Mouse (Mus musculus): ENCODE data around the gene Apol9b.

The Apol9b gene

GRCm38 (mm10) chr15:77746326-77746725, 17.5 kb downstream of the Apol9b start:
- DNase-seq (ENCODE audit: low read depth, low spot score), result no peak

- DNase-seq (ENCODE audit: low read depth, low spot score), result no peak
These were observed 19.6 kb downstream of the Apol9b start for GRCm38 (mm10) chr15:77748414-77748813.

- no peak for DNase-seq (ENCODE audit: low read depth, low spot score)
These were observed 20.9 kb downstream of the Apol9b start for GRCm38 (mm10) chr15:77749717-77750116.

GRCm38 (mm10) chr15:77750461-77750860, 21.6 kb downstream of the Apol9b start:
- DNase-seq (ENCODE audit: low read depth, low spot score), result peak; percentile 77

- DNase-seq (ENCODE audit: low read depth, low spot score), result no peak
These were observed 23.6 kb downstream of the Apol9b start for GRCm38 (mm10) chr15:77752443-77752842.

GRCm38 (mm10) chr15:77755132-77755531, 26.3 kb downstream of the Apol9b start:
- no peak for DNase-seq (ENCODE audit: low read depth, low spot score)

- no peak for DNase-seq (ENCODE audit: low read depth, low spot score)
These were observed 27.2 kb downstream of the Apol9b start for GRCm38 (mm10) chr15:77756081-77756480.

- DNase-seq (ENCODE audit: low read depth, low spot score), result peak; percentile 82
These were observed 28.0 kb downstream of the Apol9b start, which contains the start of gene Apol8 for GRCm38 (mm10) chr15:77756848-77757247. Apol8 (minus strand) TSS chr15:77757003.

- peak; percentile 46 for DNase-seq (ENCODE audit: low read depth, low spot score)
These were observed 28.9 kb downstream of the Apol9b start for GRCm38 (mm10) chr15:77757586-77758226.

- peak; percentile 30 for DNase-seq (ENCODE audit: low read depth, low spot score)
These were observed 31.2 kb downstream of the Apol9b start for GRCm38 (mm10) chr15:77760037-77760436.

- DNase-seq (ENCODE audit: low read depth, low spot score), result no peak
These were observed 32.2 kb downstream of the Apol9b start for GRCm38 (mm10) chr15:77761083-77761482.

GRCm38 (mm10) chr15:77761561-77762380, 32.9 kb downstream of the Apol9b start:
- DNase-seq (ENCODE audit: low read depth, low spot score), result peak; percentile 89

GRCm38 (mm10) chr15:77763050-77763449, 34.2 kb downstream of the Apol9b start:
- DNase-seq (ENCODE audit: low read depth, low spot score), result no peak

GRCm38 (mm10) chr15:77763702-77764101, 34.9 kb downstream of the Apol9b start:
- no peak for DNase-seq (ENCODE audit: low read depth, low spot score)

- DNase-seq (ENCODE audit: low read depth, low spot score), result no peak
These were observed 35.7 kb downstream of the Apol9b start for GRCm38 (mm10) chr15:77764391-77765006.

- no peak for DNase-seq (ENCODE audit: low read depth, low spot score)
These were observed 36.8 kb downstream of the Apol9b start for GRCm38 (mm10) chr15:77765484-77766093.

GRCm38 (mm10) chr15:77766981-77767380, 38.1 kb downstream of the Apol9b start:
- no peak for DNase-seq (ENCODE audit: low read depth, low spot score)

- no peak for DNase-seq (ENCODE audit: low read depth, low spot score)
These were observed 41.5 kb downstream of the Apol9b start for GRCm38 (mm10) chr15:77770341-77770740.

GRCm38 (mm10) chr15:77770942-77771341, 42.1 kb downstream of the Apol9b start:
- DNase-seq (ENCODE audit: low read depth, low spot score), result no peak

GRCm38 (mm10) chr15:77773099-77773915, 44.5 kb downstream of the Apol9b start:
- DNase-seq (ENCODE audit: low read depth, low spot score), result no peak

- no peak for DNase-seq (ENCODE audit: low read depth, low spot score)
These were observed 45.5 kb downstream of the Apol9b start for GRCm38 (mm10) chr15:77774303-77774702.

Data from ZHBTc4 (cell line).